Mouse (Mus musculus) forebrain, embryonic 16.5 days (tissue): ENCODE data around the gene Abcb1b. TPM values are rescaled to one million over a fixed set of nuclear protein-coding genes. Genes with fewer than 3 reads are reported as not detected.
A peak's percentile ranks its signal among the peaks of the same experiment; 100 is the strongest.

Experiments used
- ATAC-seq: fragments of 200-750 bp; cut with Nextera tagmentation; 2 replicates; pipeline ENCODE4 v1.8.0; 2017; ENCODE audit warnings: mild to moderate bottlenecking, moderate library complexity
- H3K27ac ChIP-seq: fragments of 300-500 bp; sonication (generic); 2 replicates; pipeline ENCODE4 v1.5.1; 2014; ENCODE audit warnings: low read length, control low read depth
- H3K27me3 ChIP-seq: fragments of 300-500 bp; sonication (generic); replicated peaks from 2 replicates; pipeline ENCODE4 v1.6.1; 2014; ENCODE audit warnings: low read length; ENCODE audit not compliant: control insufficient read depth, insufficient read depth
- H3K36me3 ChIP-seq: fragments of 300-500 bp; sonication (generic); 2 replicates; pipeline ENCODE4 v1.6.1; 2014; ENCODE audit not compliant: control insufficient read depth, insufficient read depth
- H3K4me1 ChIP-seq: fragments of 300-500 bp; sonication (generic); replicated peaks from 2 replicates; pipeline ENCODE4 v1.6.1; 2014; ENCODE audit warnings: low read length; ENCODE audit not compliant: control insufficient read depth, insufficient read depth
- H3K4me2 ChIP-seq: fragments of 300-500 bp; sonication (generic); 2 replicates; pipeline ENCODE4 v1.6.1; 2014; ENCODE audit warnings: mild to moderate bottlenecking, low read length, control low read depth
- H3K4me3 ChIP-seq: fragments of 300-500 bp; sonication (generic); replicated peaks from 2 replicates; pipeline ENCODE4 v1.5.1; 2014; ENCODE audit warnings: mild to moderate bottlenecking, low read length, control low read depth
- H3K9ac ChIP-seq: fragments of 300-500 bp; sonication (generic); replicated peaks from 2 replicates; pipeline ENCODE4 v1.6.1; 2014; ENCODE audit warnings: low read depth, low read length, control low read depth
- H3K9me3 ChIP-seq: fragments of 300-500 bp; sonication (generic); 2 replicates; pipeline ENCODE4 v1.6.1; 2016; ENCODE audit warnings: low read length; ENCODE audit not compliant: control insufficient read depth
- WGBS: fragments of 180-500 bp; shearing (Covaris S2); extraction: QIAGEN DNeasy Blood & Tissue Kit; methylation state at CpG from one replicate; pipeline ENCODE4 v1.1.7; 2014; 5-methylcytosine and 5-hydroxymethylcytosine counted together
- polyA plus RNA-seq: library from polyadenylated mRNA; unstranded; fragments of >200 nt; fragmentation: Nextera tagmentation; extraction: Ambion mirVana; gene quantifications from 2 replicates; pipeline ENCODE4 v1.2.1, GENCODE M21; 2015

Gene Abcb1b
- polyA plus RNA-seq, 1 experiment from 2014 or later: 0.94 TPM

DNA sequence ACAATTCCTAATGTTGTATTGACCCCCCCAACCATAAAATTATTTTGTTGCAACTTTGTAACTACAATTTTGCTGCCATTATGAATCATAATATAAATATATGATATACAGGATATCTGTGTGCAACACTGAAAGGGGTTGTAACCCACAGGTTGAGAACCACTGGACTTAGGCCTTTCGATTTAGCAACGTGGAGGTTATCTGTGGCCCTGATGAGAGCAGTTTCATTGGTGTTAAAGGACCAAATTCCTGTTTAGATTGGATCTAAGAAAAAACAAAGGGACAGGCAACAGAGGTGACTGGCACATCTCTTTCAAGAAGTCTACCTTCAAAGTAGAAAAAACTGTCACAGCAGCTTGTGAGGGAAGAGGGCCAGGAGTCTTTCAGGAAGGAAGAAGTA is 87.9 kb downstream of the Abcb1b start:
- no peaks in the 10 kb centered on the region for H3K9me3 ChIP-seq
- no peaks in the 10 kb centered on the region for H3K36me3 ChIP-seq
- H3K27ac ChIP-seq: no peak overlapping the region
- H3K9ac ChIP-seq: no peak overlapping the region
- H3K4me2 ChIP-seq: no peak overlapping the region
- no peak overlapping the region for H3K4me3 ChIP-seq
- no peak for ATAC-seq
- H3K4me1 ChIP-seq: no peaks in the 10 kb centered on the region
- no peaks in the 10 kb centered on the region for H3K27me3 ChIP-seq
- 87% methylated on average over 2 of the region's 2 CpGs for WGBS

DNA sequence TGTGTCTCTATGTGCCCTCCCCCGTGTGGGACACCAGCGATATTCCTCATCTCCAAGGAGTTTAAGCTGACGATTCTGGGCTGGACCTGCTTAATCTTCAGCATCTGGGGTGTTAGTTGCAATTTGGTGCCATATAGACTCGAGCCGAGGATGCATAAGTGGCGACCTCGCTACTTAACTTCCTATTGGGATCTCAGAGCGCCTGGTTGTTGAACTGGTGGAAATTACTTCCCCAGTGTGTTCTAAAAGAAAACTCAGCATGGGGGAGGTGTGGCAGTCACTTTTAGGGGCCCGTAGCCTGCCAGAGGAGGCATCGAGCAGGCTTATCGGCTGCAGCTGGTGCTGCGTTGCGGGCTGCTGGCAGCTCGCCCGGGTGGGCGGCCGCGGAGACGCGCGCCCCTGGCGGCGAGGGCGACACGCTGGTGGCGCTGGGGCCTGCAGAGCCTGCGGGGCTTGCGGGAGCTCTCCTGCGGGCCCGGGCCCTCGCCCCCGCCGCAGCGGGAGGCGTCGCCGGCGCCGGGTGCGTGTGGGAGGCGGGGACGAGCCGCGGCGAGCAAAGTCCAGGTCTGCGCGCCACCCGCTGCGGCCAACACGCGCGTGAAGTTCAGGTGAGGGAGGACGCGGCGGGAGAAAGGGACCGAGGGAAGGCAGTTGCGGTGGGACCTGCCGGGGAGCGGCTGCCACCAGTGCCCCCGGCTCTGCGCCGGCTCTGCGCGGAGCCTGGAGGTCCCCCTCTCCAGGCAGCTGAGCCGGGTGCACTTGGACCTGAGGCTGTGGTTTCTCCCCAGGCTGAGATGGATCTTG is 95.6 kb downstream of the Abcb1b start, which contains the start of gene Abcb4:
Abcb4 (plus strand) TSS at position 418 of the 804 bp plus-strand sequence.
- Histone ChIP-seq H3K36me3 (no peaks in the 10 kb centered on the region), H3K27ac (no peak within 1 kb of the TSS), H3K27me3 (no peaks in the 10 kb centered on the region), H3K4me1 (peaks cover 12% of the 10 kb centered on the region), H3K4me3 (peak within 1 kb of the TSS; percentile 65), H3K9me3 (no peaks in the 10 kb centered on the region), H3K9ac (peak within 1 kb of the TSS; percentile 68), H3K4me2 (peak within 1 kb of the TSS; percentile 83)
- peak; percentile 96 for ATAC-seq
- under 1% methylated on average over 53 of the region's 65 CpGs for WGBS

DNA sequence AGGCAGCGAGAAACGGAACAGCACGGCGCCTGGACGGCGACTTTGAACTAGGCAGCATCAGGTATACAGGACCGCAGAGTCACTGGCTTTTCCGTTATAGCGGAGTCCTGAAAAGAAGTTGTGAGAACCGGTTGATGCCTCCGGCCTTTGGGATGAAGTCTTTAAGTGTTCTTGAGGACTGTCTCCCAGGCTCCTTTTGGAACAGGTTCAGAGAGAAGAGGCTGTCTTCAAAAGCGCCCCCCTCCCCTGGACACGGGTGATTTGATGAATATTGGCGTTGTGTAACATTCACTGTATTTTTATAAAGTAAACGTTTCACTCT is 96.1 kb downstream of the Abcb1b start:
- Histone ChIP-seq H3K27ac (no peak overlapping the region), H3K36me3 (no peaks in the 10 kb centered on the region), H3K4me1 (peaks cover 12% of the 10 kb centered on the region), H3K4me3 (peak overlapping the region; percentile 65), H3K4me2 (peak overlapping the region; percentile 83), H3K9me3 (no peaks in the 10 kb centered on the region), H3K9ac (peak overlapping the region; percentile 68), H3K27me3 (no peaks in the 10 kb centered on the region)
- WGBS: 6% methylated on average over 15 of the region's 15 CpGs
- no peak for ATAC-seq

DNA sequence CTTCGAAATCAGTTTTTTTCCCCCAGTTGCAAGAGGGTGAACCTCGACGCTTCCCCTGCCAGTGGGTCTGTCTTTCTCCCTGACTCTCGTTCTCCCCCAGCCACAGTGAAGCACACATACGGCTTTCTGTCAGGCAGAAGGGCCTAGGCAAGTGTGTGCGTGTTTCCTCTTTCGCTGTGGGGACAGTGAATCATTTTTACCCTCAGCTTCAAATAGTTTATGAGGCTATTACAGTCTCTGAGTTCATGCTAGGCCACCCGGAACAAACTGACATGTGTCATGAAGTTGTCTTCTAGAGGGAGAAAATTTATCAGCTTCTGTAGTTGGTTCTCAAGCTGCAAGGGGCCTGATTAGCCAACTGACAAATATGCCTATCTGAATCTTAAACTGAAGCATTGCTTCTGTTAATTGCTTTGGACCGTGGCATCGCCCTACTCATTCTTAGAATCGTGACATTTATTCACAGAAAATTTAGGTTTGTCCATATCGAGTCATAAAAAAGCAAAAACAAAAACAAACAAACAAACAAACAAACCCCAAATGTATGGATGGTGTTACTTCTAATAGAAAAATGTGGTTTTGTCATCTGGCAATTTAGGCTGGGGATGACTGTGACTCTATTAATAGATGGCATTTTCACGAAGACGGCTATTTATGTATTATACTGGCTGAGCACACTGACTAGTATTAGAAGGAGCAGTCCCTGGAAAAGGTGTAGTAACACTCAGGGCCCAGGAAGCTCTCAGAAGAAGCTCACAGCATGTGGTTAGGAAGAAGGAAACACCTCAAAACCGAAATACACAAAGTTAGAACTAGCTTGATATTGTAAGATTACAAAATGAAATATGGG is 96.9 kb downstream of the Abcb1b start:
- no peaks in the 10 kb centered on the region for H3K27me3 ChIP-seq
- H3K27ac ChIP-seq: no peak overlapping the region
- H3K36me3 ChIP-seq: no peaks in the 10 kb centered on the region
- H3K9me3 ChIP-seq: no peaks in the 10 kb centered on the region
- no peak for ATAC-seq
- 76% methylated on average over 15 of the region's 15 CpGs for WGBS
- H3K4me2 ChIP-seq: no peak overlapping the region
- peaks cover 12% of the 10 kb centered on the region for H3K4me1 ChIP-seq
- H3K9ac ChIP-seq: no peak overlapping the region
- H3K4me3 ChIP-seq: no peak overlapping the region

DNA sequence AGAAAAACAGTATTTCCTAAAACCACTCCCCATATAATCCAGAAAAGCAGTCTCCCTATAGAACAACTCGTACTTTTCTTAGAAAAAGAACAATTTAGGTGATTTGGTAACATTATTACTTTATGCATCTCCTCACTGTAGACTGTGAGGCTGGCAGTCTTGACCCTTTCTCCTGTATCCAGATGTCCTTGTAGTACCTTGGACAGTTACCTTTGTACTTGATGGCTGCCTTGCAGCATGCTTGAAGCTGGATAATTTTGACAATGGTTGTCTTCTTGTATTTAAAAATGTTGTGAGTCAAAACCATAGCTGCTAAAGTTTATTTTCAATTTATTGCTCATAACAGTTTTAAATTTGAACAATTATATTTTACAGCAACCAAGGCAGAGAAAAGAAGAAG is 98.3 kb downstream of the Abcb1b start:
- no peak overlapping the region for H3K4me2 ChIP-seq
- H3K27me3 ChIP-seq: no peaks in the 10 kb centered on the region
- H3K36me3 ChIP-seq: no peaks in the 10 kb centered on the region
- 86% methylated on average over 1 of the region's 1 CpGs for WGBS
- no peak overlapping the region for H3K9ac ChIP-seq
- no peaks in the 10 kb centered on the region for H3K9me3 ChIP-seq
- no peak overlapping the region for H3K4me3 ChIP-seq
- H3K27ac ChIP-seq: no peak overlapping the region
- peaks cover 12% of the 10 kb centered on the region for H3K4me1 ChIP-seq
- no peak for ATAC-seq

DNA sequence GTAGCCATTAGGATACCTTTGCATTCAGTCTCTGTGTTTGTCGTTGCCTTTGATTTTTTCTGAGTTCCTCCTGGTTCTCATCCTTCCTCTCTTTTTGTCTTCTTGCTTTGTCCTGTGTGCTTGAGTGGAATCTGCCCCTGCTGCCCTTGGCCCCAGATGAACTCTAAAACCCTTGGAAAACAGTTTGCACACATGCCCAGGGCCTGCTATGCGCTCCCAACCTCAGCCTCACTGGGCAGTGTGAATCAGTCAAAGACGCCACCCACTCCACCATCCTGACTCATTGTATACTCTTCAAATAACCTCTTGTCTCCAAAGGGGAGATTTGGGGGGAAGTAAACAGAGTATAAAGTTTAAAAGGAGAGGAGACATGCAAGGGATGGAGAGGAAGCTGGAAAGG is 100.3 kb downstream of the Abcb1b start:
- H3K9ac ChIP-seq: no peak overlapping the region
- no peaks in the 10 kb centered on the region for H3K36me3 ChIP-seq
- no peak overlapping the region for H3K4me3 ChIP-seq
- H3K4me2 ChIP-seq: no peak overlapping the region
- ATAC-seq: no peak
- H3K27ac ChIP-seq: no peak overlapping the region
- H3K27me3 ChIP-seq: no peaks in the 10 kb centered on the region
- H3K4me1 ChIP-seq: peaks cover 4% of the 10 kb centered on the region
- WGBS: 63% methylated on average over 3 of the region's 3 CpGs
- H3K9me3 ChIP-seq: no peaks in the 10 kb centered on the region

DNA sequence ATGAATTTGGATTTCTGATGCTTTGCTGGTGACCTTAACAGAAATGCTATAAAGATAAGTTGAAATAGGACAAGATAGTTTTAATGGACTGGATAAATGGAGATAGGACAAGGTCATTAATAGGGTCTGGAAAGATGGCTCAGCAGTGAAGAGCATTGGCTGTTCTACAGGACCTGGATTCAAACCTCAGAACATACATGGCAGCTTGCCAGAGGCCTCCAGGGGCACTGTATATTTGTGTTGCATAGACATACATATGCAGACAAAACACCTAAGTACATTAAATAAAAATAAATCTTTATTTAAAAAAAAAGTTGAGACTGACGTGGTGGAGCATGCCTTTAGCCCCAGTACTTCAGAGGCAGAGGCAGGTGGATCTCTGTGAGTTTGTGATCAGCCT is 103.1 kb downstream of the Abcb1b start:
- Histone ChIP-seq H3K4me3 (no peak overlapping the region), H3K27me3 (no peaks in the 10 kb centered on the region), H3K27ac (no peak overlapping the region), H3K4me2 (no peak overlapping the region), H3K9me3 (no peaks in the 10 kb centered on the region), H3K36me3 (no peaks in the 10 kb centered on the region), H3K9ac (no peak overlapping the region), H3K4me1 (no peaks in the 10 kb centered on the region)
- ATAC-seq: no peak
- 92% methylated on average over 1 of the region's 1 CpGs for WGBS

DNA sequence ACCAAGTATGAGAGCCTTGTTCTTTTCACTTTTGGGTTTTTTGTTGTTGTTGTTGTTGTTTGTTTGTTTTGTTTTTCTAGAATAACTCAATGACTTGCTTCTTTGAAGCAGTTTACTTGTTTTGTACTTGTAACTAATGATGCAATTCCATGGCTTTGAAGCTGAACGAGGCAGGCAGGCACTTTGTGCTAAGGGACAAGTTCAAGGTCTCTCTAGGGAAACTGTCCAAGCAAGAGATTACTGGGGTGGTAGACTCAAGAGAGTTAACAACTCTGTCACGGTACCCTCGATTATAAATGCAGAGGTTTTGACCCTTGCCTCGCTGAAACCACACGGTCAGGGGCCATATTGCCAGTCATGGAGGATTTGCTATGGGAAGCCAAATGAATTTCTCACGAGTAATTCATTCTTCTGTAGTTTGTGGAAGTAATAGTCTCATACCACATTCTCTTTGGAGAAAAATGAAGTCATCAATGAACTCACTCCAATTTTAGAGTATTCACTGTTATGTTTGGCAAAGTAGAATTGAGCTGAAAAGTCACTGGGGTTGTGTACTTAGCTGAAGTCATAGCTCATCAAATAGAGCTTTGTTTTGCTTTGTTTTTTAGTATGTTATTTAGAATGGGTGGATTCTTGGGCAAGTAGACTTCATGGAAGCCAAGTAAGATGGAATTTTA is 104.3 kb downstream of the Abcb1b start:
- Histone ChIP-seq H3K9me3 (no peaks in the 10 kb centered on the region), H3K4me3 (no peak overlapping the region), H3K9ac (no peak overlapping the region), H3K27me3 (no peaks in the 10 kb centered on the region), H3K27ac (no peak overlapping the region), H3K4me2 (no peak overlapping the region), H3K4me1 (no peaks in the 10 kb centered on the region), H3K36me3 (no peaks in the 10 kb centered on the region)
- ATAC-seq: no peak
- WGBS: 78% methylated on average over 6 of the region's 6 CpGs

DNA sequence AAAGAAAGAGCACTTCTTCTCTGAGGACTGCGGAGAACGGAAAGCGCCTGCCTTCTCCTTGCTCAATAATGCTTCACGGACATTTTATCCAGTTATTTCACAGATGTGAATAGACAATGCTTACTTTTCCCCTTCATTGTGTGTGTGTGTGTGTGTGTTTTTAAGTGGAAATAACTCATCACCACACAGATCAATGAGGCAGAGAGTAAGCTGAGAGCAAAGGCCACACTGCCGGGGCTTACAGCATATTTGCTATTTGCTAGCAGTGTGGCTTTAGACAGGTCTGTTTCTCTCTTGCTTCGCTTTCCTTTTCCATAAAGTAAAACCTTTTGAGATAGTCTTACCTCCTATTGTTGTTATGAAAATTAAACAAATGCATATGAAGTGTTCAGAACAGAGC is 106.6 kb downstream of the Abcb1b start:
- Histone ChIP-seq H3K36me3 (no peaks in the 10 kb centered on the region), H3K4me3 (no peak overlapping the region), H3K27me3 (no peaks in the 10 kb centered on the region), H3K27ac (no peak overlapping the region), H3K4me2 (no peak overlapping the region), H3K4me1 (no peaks in the 10 kb centered on the region), H3K9ac (no peak overlapping the region), H3K9me3 (no peaks in the 10 kb centered on the region)
- 44% methylated on average over 6 of the region's 6 CpGs for WGBS
- ATAC-seq: no peak
